Mouse (Mus musculus) G1E (cell line): ENCODE results near the gene Cphx1. TPM values are rescaled to one million over a fixed set of nuclear protein-coding genes. Genes with fewer than 3 reads are reported as not detected.
"Not testable (repeated sequence)": the region's sequence is repeated elsewhere in the genome, so short reads cannot be mapped to it uniquely, and the experiment has no call there.

Experiments used
- ATAC-seq: 2 replicates; pipeline ENCODE4 v1.8.0; 2016; ENCODE audit warnings: mild to moderate bottlenecking; ENCODE audit not compliant: insufficient number of reproducible peaks, poor library complexity, low FRiP score, severe bottlenecking; ENCODE audit errors: extremely low read depth
- DNase-seq: peaks from one replicate; pipeline ENCODE4 v3.0.0; 2012; ENCODE audit warnings: low spot score
- H3K27me3 ChIP-seq: 2 replicates; pipeline ENCODE4 v1.6.1; 2012; ENCODE audit warnings: mild to moderate bottlenecking, low read length, inconsistent platforms; ENCODE audit not compliant: insufficient read depth
- H3K36me3 ChIP-seq: replicated peaks from 2 replicates; pipeline ENCODE3; 2012; ENCODE audit warnings: mild to moderate bottlenecking, inconsistent platforms
- H3K4me1 ChIP-seq: 2 replicates; pipeline ENCODE4 v1.6.1; 2012; ENCODE audit warnings: low read depth, low read length, inconsistent platforms, mixed read lengths; ENCODE audit not compliant: insufficient read depth
- H3K4me3 ChIP-seq: 2 replicates; pipeline ENCODE4 v1.5.1; 2012; ENCODE audit warnings: low read depth, mild to moderate bottlenecking, inconsistent platforms, low read length, moderate library complexity, mixed read lengths
- H3K9me3 ChIP-seq: replicated peaks from 2 replicates; pipeline ENCODE4 v1.6.1; 2012; ENCODE audit warnings: inconsistent platforms
- polyA plus RNA-seq: library from polyadenylated mRNA; stranded (reverse); fragments of >175 nt; gene quantifications from 2 replicates; pipeline ENCODE4 v1.2.3, GENCODE M21; 2012
- total RNA-seq, 2 experiments: library from RNA; stranded (forward) in 1 of 2; stranded (reverse) in 1 of 2; fragments of 200-1000 nt in 1 of 2; fragments of >200 nt in 1 of 2; fragmentation: Nextera tagmentation in 1 of 2; gene quantifications; 2 replicates each; pipeline ENCODE4 v1.2.3; 2014 to 2017

The Cphx1 gene
- total and polyA plus RNA-seq, 3 experiments, result 0.44 TPM; not detected in 2

- H3K36me3 ChIP-seq, DNase-seq, H3K4me1 ChIP-seq, H3K9me3 ChIP-seq, ATAC-seq, H3K27me3 ChIP-seq, H3K4me3 ChIP-seq: not testable (repeated sequence)
These were observed 19.8 kb downstream of the Cphx1 start for GRCm38 (mm10) chr14:25957861-25958260.

GRCm38 (mm10) chr14:25978371-25979241 lies 40.5 kb downstream of the Cphx1 start, which contains the start of gene Duxbl1:
Duxbl1 (plus strand) TSS chr14:25978577.
- not testable (repeated sequence) for ATAC-seq, H3K4me1 ChIP-seq, DNase-seq, H3K36me3 ChIP-seq, H3K4me3 ChIP-seq, H3K9me3 ChIP-seq, H3K27me3 ChIP-seq

DNA sequence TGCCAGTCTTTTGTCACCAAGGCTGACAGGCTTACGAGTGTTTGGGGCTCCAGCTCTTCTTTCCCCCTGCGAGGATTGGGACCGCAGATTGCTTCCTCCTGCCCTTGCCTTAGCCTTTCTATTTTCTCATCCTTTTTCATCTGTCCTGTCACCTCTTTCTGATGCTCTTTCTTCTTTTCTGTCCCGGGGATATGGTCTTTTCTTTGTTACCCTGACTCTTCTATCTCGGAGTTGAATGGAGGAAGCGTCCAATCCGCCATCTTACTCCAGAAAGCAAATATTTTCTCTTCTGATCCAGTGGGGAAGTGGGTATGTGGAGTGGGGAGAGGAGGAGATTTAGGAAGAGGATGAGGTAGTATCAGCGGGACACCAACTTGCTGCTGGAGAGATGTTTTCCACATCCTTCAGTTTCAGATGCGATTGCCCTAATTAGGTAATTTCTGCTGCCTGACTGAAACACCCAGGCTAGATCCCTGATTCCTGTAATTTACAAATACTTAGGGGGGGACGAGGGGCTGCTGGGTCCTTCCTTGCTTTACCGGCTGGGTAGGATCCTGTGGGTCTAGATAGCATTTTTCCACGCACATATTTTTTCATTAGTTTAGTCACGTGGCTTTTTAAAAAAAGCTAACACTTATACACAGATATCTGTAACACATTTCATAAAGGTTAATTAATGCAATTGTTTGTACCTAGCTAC lies 41.3 kb downstream of the Cphx1 start:
- H3K27me3 ChIP-seq, H3K9me3 ChIP-seq, DNase-seq, H3K4me3 ChIP-seq, H3K36me3 ChIP-seq, H3K4me1 ChIP-seq, ATAC-seq: not testable (repeated sequence)

- H3K36me3 ChIP-seq, H3K4me1 ChIP-seq, H3K4me3 ChIP-seq, ATAC-seq, DNase-seq, H3K9me3 ChIP-seq, H3K27me3 ChIP-seq: not testable (repeated sequence)
These were observed 43.8 kb downstream of the Cphx1 start for GRCm38 (mm10) chr14:25981880-25982279.

Other genes starting within 250 kb of the Cphx1 start
- 55.6 and 74.2 TPM in 2 replicates for gene Ppif, start 244.2 kb upstream of the Cphx1 start, total RNA-seq (2014; fragmentation: Nextera tagmentation)
- gene Ppif, start 244.2 kb upstream of the Cphx1 start, total RNA-seq (2017), result 13.9 and 15.0 TPM in 2 replicates
- 41.0 and 52.7 TPM in 2 replicates for gene Ppif, start 244.2 kb upstream of the Cphx1 start, polyA plus RNA-seq
- gene Zcchc24, start 169.3 kb upstream of the Cphx1 start, total RNA-seq (2014; fragmentation: Nextera tagmentation), result not detected in 2 replicates
- under 0.01 and 0.05 TPM in 2 replicates for gene Zcchc24, start 169.3 kb upstream of the Cphx1 start, total RNA-seq (2017)
- gene Zcchc24, start 169.3 kb upstream of the Cphx1 start, polyA plus RNA-seq, result not detected in 2 replicates
- gene Anxa11, start 96.1 kb upstream of the Cphx1 start, total RNA-seq (2014; fragmentation: Nextera tagmentation), result 22.8 and 24.7 TPM in 2 replicates
- gene Anxa11, start 96.1 kb upstream of the Cphx1 start, total RNA-seq (2017), result 3.3 and 4.5 TPM in 2 replicates
- 51.5 and 57.7 TPM in 2 replicates for gene Anxa11, start 96.1 kb upstream of the Cphx1 start, polyA plus RNA-seq
- gene Plac9a, start 35.2 kb upstream of the Cphx1 start, total RNA-seq (2014; fragmentation: Nextera tagmentation), result not detected in 2 replicates
- not detected in 2 replicates for gene Plac9a, start 35.2 kb upstream of the Cphx1 start, total RNA-seq (2017)
- gene Plac9a, start 35.2 kb upstream of the Cphx1 start, polyA plus RNA-seq, result not detected in 2 replicates
- gene Tmem254a, start 10.6 kb upstream of the Cphx1 start, total RNA-seq (2014; fragmentation: Nextera tagmentation), result 2.9 and 6.5 TPM in 2 replicates
- 1.5 and 1.6 TPM in 2 replicates for gene Tmem254a, start 10.6 kb upstream of the Cphx1 start, total RNA-seq (2017)
- gene Tmem254a, start 10.6 kb upstream of the Cphx1 start, polyA plus RNA-seq, result 0.44 TPM in 2 replicates
- gene Duxbl1, start 40.3 kb downstream of the Cphx1 start, total RNA-seq (2014; fragmentation: Nextera tagmentation), result not detected in 2 replicates
- 0.16 TPM in 1 of 2 replicates, not detected in the other for gene Duxbl1, start 40.3 kb downstream of the Cphx1 start, total RNA-seq (2017)
- gene Duxbl1, start 40.3 kb downstream of the Cphx1 start, polyA plus RNA-seq, result not detected in 2 replicates
- not detected in 2 replicates for gene Gm9780, start 104.4 kb downstream of the Cphx1 start, total RNA-seq (2014; fragmentation: Nextera tagmentation)
- gene Gm9780, start 104.4 kb downstream of the Cphx1 start, total RNA-seq (2017), result not detected in 2 replicates
- not detected in 2 replicates for gene Gm9780, start 104.4 kb downstream of the Cphx1 start, polyA plus RNA-seq
- gene Tmem254c, start 129.1 kb downstream of the Cphx1 start, total RNA-seq (2014; fragmentation: Nextera tagmentation), result 3.3 TPM in 1 of 2 replicates, not detected in the other
- 6.0 and 8.6 TPM in 2 replicates for gene Tmem254c, start 129.1 kb downstream of the Cphx1 start, total RNA-seq (2017)
- 2.9 TPM in 2 replicates for gene Tmem254c, start 129.1 kb downstream of the Cphx1 start, polyA plus RNA-seq
- not detected in 2 replicates for gene Cphx2, start 143.2 kb downstream of the Cphx1 start, total RNA-seq (2014; fragmentation: Nextera tagmentation)
- gene Cphx2, start 143.2 kb downstream of the Cphx1 start, total RNA-seq (2017), result not detected in 2 replicates
- gene Cphx2, start 143.2 kb downstream of the Cphx1 start, polyA plus RNA-seq, result not detected in 2 replicates
- not detected in 2 replicates for gene Cphx3, start 144.0 kb downstream of the Cphx1 start, total RNA-seq (2014; fragmentation: Nextera tagmentation)
- not detected in 2 replicates for gene Cphx3, start 144.0 kb downstream of the Cphx1 start, total RNA-seq (2017)
- gene Cphx3, start 144.0 kb downstream of the Cphx1 start, polyA plus RNA-seq, result not detected in 2 replicates
- not detected in 2 replicates for gene Duxbl2, start 180.0 kb downstream of the Cphx1 start, total RNA-seq (2014; fragmentation: Nextera tagmentation)
- gene Duxbl2, start 180.0 kb downstream of the Cphx1 start, total RNA-seq (2017), result not detected in 2 replicates
- not detected in 2 replicates for gene Duxbl2, start 180.0 kb downstream of the Cphx1 start, polyA plus RNA-seq
- gene Plac9b, start 244.2 kb downstream of the Cphx1 start, total RNA-seq (2014; fragmentation: Nextera tagmentation), result not detected in 2 replicates
- 0.11 TPM in 1 of 2 replicates, not detected in the other for gene Plac9b, start 244.2 kb downstream of the Cphx1 start, total RNA-seq (2017)
- not detected in 2 replicates for gene Plac9b, start 244.2 kb downstream of the Cphx1 start, polyA plus RNA-seq